Mouse (Mus musculus): ENCODE measurements around the gene Spata22. TPM values are rescaled to one million over a fixed set of nuclear protein-coding genes. Genes with fewer than 3 reads are reported as not detected.
A peak's percentile ranks its signal among the peaks of the same experiment; 100 is the strongest.

The Spata22 gene
- total RNA-seq (2014; rRNA removed; ENCODE audit: low replicate concordance): not detected in 2 replicates
- polyA plus RNA-seq (2015; fragmentation: Nextera tagmentation; extraction: Ambion mirVana): not detected in 2 replicates

- DNase-seq (ENCODE audit: low spot score): no peak
- Histone ChIP-seq H3K4me3 (ENCODE audit: low read depth, low read length) (no peak within 1 kb of the TSS), H3K27me3 (ENCODE audit: control insufficient read depth, insufficient read depth, low read length) (no peaks in the 10 kb centered on the region), H3K27ac (ENCODE audit: low read depth) (no peak within 1 kb of the TSS), H3K9me3 (replicated peaks; ENCODE audit: control insufficient read depth, low read length) (no peaks in the 10 kb centered on the region), H3K4me2 (ENCODE audit: low read depth, low read length) (no peak within 1 kb of the TSS), H3K4me1 (ENCODE audit: control insufficient read depth, insufficient read depth) (no peaks in the 10 kb centered on the region), H3K36me3 (replicated peaks; ENCODE audit: control insufficient read depth, insufficient read depth, low read length) (no peaks in the 10 kb centered on the region), H3K9ac (replicated peaks; ENCODE audit: low read depth, low read length) (no peak within 1 kb of the TSS)
- WGBS: 72% methylated on average over 27 of the region's 27 CpGs
- TF ChIP-seq CTCF (IDR thresholded peaks at IDR 0.05; ENCODE audit: low read depth): no peak
- TF ChIP-seq EP300 (IDR thresholded peaks at IDR 0.05; ENCODE audit: low read depth): no peak
- ATAC-seq (ENCODE audit: insufficient read depth, low read depth): no peak
Observed at GRCm38 (mm10) chr11:73329442-73329841, at the start of gene Spata22, which contains the start of the genes Aspa and Gm49340. Spata22 (plus strand) TSS chr11:73329741. Aspa (minus strand) TSS chr11:73329596. Gm49340 (plus strand) TSS chr11:73329741.

- ATAC-seq (ENCODE audit: insufficient read depth, low read depth) (no peak), DNase-seq (ENCODE audit: low spot score) (no peak)
- WGBS: 46% methylated on average over 5 of the region's 5 CpGs
- H3K9ac ChIP-seq (replicated peaks; ENCODE audit: low read depth, low read length): no peak overlapping the region
- H3K27ac ChIP-seq (ENCODE audit: low read depth): no peak overlapping the region
- no peaks in the 10 kb centered on the region for H3K9me3 ChIP-seq (replicated peaks; ENCODE audit: control insufficient read depth, low read length)
- no peaks in the 10 kb centered on the region for H3K36me3 ChIP-seq (replicated peaks; ENCODE audit: control insufficient read depth, insufficient read depth, low read length)
- H3K27me3 ChIP-seq (ENCODE audit: control insufficient read depth, insufficient read depth, low read length): no peaks in the 10 kb centered on the region
- H3K4me2 ChIP-seq (ENCODE audit: low read depth, low read length): no peak overlapping the region
- H3K4me1 ChIP-seq (ENCODE audit: control insufficient read depth, insufficient read depth): no peaks in the 10 kb centered on the region
- no peak for TF ChIP-seq EP300 (IDR thresholded peaks at IDR 0.05; ENCODE audit: low read depth)
- TF ChIP-seq CTCF (IDR thresholded peaks at IDR 0.05; ENCODE audit: low read depth): no peak
- no peak overlapping the region for H3K4me3 ChIP-seq (ENCODE audit: low read depth, low read length)
Observed at GRCm38 (mm10) chr11:73280710-73281109, 48.8 kb upstream of the Spata22 start.

GRCm38 (mm10) chr11:73281528-73282027 lies 48.0 kb upstream of the Spata22 start:
- H3K27ac ChIP-seq (ENCODE audit: low read depth): no peak overlapping the region
- ATAC-seq (ENCODE audit: insufficient read depth, low read depth): peak; percentile 64
- no peak overlapping the region for H3K9ac ChIP-seq (replicated peaks; ENCODE audit: low read depth, low read length)
- WGBS: 2% methylated on average over 16 of the region's 16 CpGs
- peak overlapping the region; percentile 33 for H3K4me3 ChIP-seq (ENCODE audit: low read depth, low read length)
- no peaks in the 10 kb centered on the region for H3K9me3 ChIP-seq (replicated peaks; ENCODE audit: control insufficient read depth, low read length)
- TF ChIP-seq EP300 (IDR thresholded peaks at IDR 0.05; ENCODE audit: low read depth) (no peak), CTCF (IDR thresholded peaks at IDR 0.05; ENCODE audit: low read depth) (peak; percentile 47)
- no peaks in the 10 kb centered on the region for H3K4me1 ChIP-seq (ENCODE audit: control insufficient read depth, insufficient read depth)
- no peaks in the 10 kb centered on the region for H3K36me3 ChIP-seq (replicated peaks; ENCODE audit: control insufficient read depth, insufficient read depth, low read length)
- H3K4me2 ChIP-seq (ENCODE audit: low read depth, low read length): peak overlapping the region; percentile 60
- H3K27me3 ChIP-seq (ENCODE audit: control insufficient read depth, insufficient read depth, low read length): no peaks in the 10 kb centered on the region
- peak; percentile 55 for DNase-seq (ENCODE audit: low spot score)

DNA sequence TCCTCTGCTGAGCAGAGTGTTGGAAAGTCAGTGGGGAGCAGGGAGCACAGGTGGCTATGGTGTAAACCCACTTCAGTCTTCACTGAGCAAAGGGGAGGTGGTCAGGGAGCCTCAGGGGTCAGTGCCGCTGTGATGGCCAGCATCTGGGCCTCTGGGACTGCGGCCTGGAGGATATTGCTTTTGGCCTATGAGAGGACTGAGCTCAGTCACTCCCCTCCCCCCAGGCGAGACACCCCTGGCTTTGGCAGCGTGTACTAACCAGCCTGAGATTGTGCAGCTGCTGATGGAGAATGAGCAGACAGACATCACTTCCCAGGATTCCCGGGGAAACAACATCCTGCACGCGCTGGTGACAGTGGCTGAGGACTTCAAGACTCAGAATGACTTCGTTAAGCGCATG lies 46.2 kb upstream of the Spata22 start:
- Histone ChIP-seq H3K27me3 (ENCODE audit: control insufficient read depth, insufficient read depth, low read length) (no peaks in the 10 kb centered on the region), H3K4me1 (ENCODE audit: control insufficient read depth, insufficient read depth) (no peaks in the 10 kb centered on the region), H3K27ac (ENCODE audit: low read depth) (no peak overlapping the region; the same call in 1 of the 2 replicates), H3K4me2 (ENCODE audit: low read depth, low read length) (no peak overlapping the region), H3K4me3 (ENCODE audit: low read depth, low read length) (no peak overlapping the region), H3K36me3 (replicated peaks; ENCODE audit: control insufficient read depth, insufficient read depth, low read length) (no peaks in the 10 kb centered on the region), H3K9ac (replicated peaks; ENCODE audit: low read depth, low read length) (no peak overlapping the region), H3K9me3 (replicated peaks; ENCODE audit: control insufficient read depth, low read length) (no peaks in the 10 kb centered on the region)
- 28% methylated on average over 9 of the region's 9 CpGs for WGBS
- TF ChIP-seq CTCF (IDR thresholded peaks at IDR 0.05; ENCODE audit: low read depth) (no peak), EP300 (IDR thresholded peaks at IDR 0.05; ENCODE audit: low read depth) (no peak)
- DNase-seq (ENCODE audit: low spot score) (peak; percentile 12), ATAC-seq (ENCODE audit: insufficient read depth, low read depth) (peak; percentile 25)

GRCm38 (mm10) chr11:73283926-73284325 lies 45.6 kb upstream of the Spata22 start:
- ATAC-seq (ENCODE audit: insufficient read depth, low read depth): no peak
- no peaks in the 10 kb centered on the region for H3K27me3 ChIP-seq (ENCODE audit: control insufficient read depth, insufficient read depth, low read length)
- DNase-seq (ENCODE audit: low spot score): no peak
- H3K4me2 ChIP-seq (ENCODE audit: low read depth, low read length): no peak overlapping the region
- H3K27ac ChIP-seq (ENCODE audit: low read depth): no peak overlapping the region; the same call in 1 of the 2 replicates
- no peaks in the 10 kb centered on the region for H3K9me3 ChIP-seq (replicated peaks; ENCODE audit: control insufficient read depth, low read length)
- no peaks in the 10 kb centered on the region for H3K4me1 ChIP-seq (ENCODE audit: control insufficient read depth, insufficient read depth)
- no peaks in the 10 kb centered on the region for H3K36me3 ChIP-seq (replicated peaks; ENCODE audit: control insufficient read depth, insufficient read depth, low read length)
- H3K4me3 ChIP-seq (ENCODE audit: low read depth, low read length): no peak overlapping the region
- WGBS: 42% methylated on average over 1 of the region's 1 CpGs
- no peak overlapping the region for H3K9ac ChIP-seq (replicated peaks; ENCODE audit: low read depth, low read length)
- TF ChIP-seq CTCF (IDR thresholded peaks at IDR 0.05; ENCODE audit: low read depth): no peak
- TF ChIP-seq EP300 (IDR thresholded peaks at IDR 0.05; ENCODE audit: low read depth): no peak

GRCm38 (mm10) chr11:73284351-73284750 lies 45.2 kb upstream of the Spata22 start:
- no peaks in the 10 kb centered on the region for H3K4me1 ChIP-seq (ENCODE audit: control insufficient read depth, insufficient read depth)
- no peak for ATAC-seq (ENCODE audit: insufficient read depth, low read depth)
- no peak overlapping the region for H3K9ac ChIP-seq (replicated peaks; ENCODE audit: low read depth, low read length)
- H3K4me3 ChIP-seq (ENCODE audit: low read depth, low read length): no peak overlapping the region
- TF ChIP-seq EP300 (IDR thresholded peaks at IDR 0.05; ENCODE audit: low read depth): no peak
- TF ChIP-seq CTCF (IDR thresholded peaks at IDR 0.05; ENCODE audit: low read depth): no peak
- DNase-seq (ENCODE audit: low spot score): no peak
- H3K36me3 ChIP-seq (replicated peaks; ENCODE audit: control insufficient read depth, insufficient read depth, low read length): no peaks in the 10 kb centered on the region
- no peaks in the 10 kb centered on the region for H3K27me3 ChIP-seq (ENCODE audit: control insufficient read depth, insufficient read depth, low read length)
- no peak overlapping the region for H3K4me2 ChIP-seq (ENCODE audit: low read depth, low read length)
- H3K9me3 ChIP-seq (replicated peaks; ENCODE audit: control insufficient read depth, low read length): no peaks in the 10 kb centered on the region
- no peak overlapping the region for H3K27ac ChIP-seq (ENCODE audit: low read depth)

Data from heart, postnatal 0 days (tissue).